Mouse (Mus musculus) heart, adult 11 months (tissue): ENCODE results near the gene Pcdh20.

Experiments
- DNase-seq: peaks from one replicate; pipeline ENCODE4 v3.0.0; 2022

Pcdh20 gene

DNA sequence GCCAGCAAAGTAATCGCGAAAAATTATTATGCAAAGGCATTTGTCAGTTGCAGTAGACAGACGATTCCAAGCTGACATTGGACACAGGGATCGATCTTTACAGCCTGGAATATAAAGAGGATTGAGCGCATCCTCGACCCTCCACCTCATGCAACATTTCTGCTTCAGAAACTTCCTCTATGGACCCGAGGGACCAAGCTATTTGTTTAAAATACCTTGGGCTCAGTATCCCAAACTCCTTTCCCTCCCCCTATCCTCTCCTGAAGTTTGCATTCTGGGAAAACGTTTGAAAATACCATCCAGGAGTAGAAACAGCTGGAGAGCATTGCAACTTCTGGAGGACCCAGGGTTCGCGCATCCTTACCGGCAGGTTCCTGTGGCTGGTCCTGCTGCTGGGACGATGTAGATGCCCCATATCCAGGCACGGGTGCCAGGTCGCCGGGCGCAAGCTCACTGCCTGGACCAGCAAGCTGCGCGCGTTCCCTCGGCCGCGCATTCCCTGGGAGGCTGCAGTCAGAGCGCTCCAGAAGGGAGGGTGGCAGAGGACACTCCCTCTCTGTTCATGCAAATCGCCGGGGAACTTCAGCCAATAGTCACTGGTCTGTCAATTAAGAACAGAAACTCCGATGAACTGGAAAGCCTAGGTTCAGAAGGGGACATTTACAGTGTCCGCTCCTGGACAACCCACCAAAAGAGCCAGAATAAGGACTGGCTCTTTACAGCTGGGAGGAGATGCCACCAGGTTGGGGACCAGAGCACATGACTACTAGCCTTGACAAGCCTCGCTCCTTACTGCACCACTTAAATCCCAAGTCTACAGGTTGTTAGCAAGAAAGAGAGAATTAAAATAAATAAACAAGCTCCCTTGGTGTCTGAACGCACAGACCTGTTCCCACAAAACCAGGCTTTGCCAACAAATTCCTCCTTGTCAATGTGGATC, at the start of gene Pcdh20:
Pcdh20 (minus strand) TSS at position 902 of the 940 bp plus-strand sequence.
- DNase-seq = peak; percentile 91

GRCm38 (mm10) chr14:88479909-88480308, 8.7 kb upstream of the Pcdh20 start:
- DNase-seq = no peak

- no peak for DNase-seq
Measured at GRCm38 (mm10) chr14:88469956-88470355, 1.2 kb downstream of the Pcdh20 start.

GRCm38 (mm10) chr14:88469361-88469760, 1.8 kb downstream of the Pcdh20 start:
- DNase-seq = peak; percentile 87

GRCm38 (mm10) chr14:88466416-88466815, 4.8 kb downstream of the Pcdh20 start:
- no peak for DNase-seq

DNA sequence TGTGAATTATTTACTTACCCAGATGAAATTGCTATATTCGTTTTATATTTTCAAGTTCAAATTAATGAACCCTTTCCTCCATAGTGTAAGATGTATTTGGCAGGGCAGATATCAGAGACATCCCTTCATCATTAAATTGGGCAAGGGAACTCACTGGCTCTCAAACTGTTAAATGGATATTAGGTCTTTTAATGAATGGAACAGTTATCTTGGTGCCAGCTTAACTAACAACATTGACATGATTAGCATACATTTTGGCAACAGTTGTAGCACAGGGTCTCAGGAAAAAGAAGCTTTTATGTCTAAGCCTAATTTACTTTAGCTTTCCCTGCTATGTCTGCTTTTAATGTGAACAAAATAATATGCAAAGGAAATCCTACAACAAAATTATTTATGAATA, 6.8 kb downstream of the Pcdh20 start:
- no peak for DNase-seq

GRCm38 (mm10) chr14:88463357-88463756, 7.8 kb downstream of the Pcdh20 start:
- DNase-seq = no peak

DNA sequence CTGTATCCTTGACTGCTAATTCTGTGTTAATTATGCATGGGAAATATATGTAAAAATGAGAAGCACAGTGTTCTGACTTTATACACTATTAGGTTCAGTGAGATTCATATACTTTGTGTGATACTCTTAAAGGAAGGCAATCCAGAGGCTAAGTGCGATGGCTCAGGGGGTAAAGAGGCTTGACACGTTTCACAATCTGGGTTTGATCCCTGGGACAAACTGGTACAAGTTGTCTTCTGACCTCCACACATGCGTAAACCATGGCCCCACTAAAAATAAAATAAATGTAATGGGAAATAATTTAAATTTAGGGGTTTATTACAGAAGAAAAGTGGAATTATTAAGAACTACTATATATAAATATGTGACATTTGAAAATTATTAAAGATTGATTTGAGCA, 8.3 kb downstream of the Pcdh20 start:
- DNase-seq = no peak

DNA sequence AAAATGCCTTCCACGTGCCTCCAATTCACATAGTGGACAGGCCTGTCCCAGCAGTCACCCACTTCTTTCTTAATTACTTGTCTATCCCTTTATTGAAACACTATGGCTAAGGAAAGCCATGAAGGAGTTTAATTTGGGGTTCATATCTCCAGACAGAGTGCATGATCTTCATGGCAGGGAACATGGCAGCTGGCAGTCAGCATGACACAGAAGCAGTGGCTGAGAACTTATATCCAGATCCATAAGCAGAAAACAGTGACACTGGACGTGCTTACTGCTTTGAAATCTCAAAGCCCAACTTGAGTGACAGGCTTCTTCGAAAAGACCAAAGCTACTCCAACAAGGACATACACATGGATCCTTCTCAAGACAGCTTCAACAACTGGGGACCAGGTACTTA, 10.5 kb downstream of the Pcdh20 start:
- DNase-seq = peak; percentile 54

DNA sequence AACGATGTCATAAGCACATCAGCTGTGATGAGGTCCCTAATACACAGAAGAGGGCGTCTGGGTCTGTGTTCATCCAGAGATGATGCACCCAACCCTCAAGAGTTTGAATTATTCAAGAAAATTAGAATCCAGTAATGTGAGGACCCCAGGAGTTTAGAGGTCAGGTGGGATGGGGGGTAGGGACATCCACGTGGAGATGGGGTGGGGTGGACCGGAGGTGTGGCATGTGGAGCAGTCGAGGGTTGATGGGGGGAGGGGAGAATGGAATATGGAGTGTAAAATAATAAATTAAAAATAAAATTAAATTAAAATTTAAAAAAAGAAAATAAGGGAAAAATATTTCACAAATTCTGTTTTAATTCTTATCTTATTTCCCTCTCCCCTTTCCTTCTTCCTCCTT, 27.9 kb downstream of the Pcdh20 start:
- no peak for DNase-seq

DNA sequence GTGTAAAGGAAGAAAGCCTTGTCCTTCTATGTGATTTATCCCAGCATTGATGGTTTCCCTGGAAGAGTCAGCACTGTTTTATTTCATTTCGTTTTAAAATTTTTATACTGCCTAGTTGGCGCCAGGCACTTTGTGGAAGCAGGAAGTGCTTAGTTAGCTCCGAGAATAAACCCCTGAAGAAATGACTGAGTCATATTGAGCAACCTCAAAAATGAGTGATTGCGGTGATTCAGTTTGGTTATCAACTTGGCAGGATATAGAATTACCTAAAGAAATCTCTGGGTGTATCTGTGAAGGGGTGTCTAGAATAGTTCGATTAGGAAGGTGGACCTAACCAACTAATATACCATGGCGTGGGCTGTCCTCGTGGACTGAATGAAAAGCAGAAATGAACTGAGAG, 41.8 kb downstream of the Pcdh20 start:
- DNase-seq = no peak

DNA sequence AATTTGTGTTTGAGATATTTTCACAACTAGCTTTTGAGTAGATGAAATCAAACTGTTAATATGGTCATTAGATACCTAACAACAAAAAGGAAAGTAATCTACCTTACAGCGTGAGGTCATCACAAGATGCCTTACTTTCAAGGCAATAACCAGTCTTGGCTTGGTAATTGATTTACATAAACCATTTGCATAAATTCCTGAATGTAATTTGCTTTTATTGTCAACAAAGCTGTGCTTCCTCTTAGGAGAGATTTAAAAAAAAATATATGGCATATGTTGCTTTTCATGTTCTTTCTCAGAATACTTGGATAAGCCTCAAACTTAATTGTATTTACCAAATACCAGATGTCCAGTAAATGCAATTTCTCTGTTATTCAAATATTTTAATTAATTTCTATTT, 43.8 kb downstream of the Pcdh20 start:
- no peak for DNase-seq
